Mouse (Mus musculus): ENCODE measurements at regions not wholly inside any gene's neighbourhood (a gene's known extent, or its start where the extent isn't known, plus 50 kb on each side); places are given as distances from the start of the nearest gene placed in this dataset.
A peak's percentile ranks its signal among the peaks of the same experiment; 100 is the strongest.

- DNase-seq (ENCODE audit: extremely low spot score in 1 of 2, low spot score in 2 of 2): peak; percentile 20 to 21
- intact Hi-C loops (cut with DNase I): no loop called here
These were observed 50.4 kb upstream of the Atg10 start for GRCm38 (mm10) chr13:91274131-91274530.

GRCm38 (mm10) chr13:91274615-91275014 is 50.8 kb upstream of the Atg10 start:
- intact Hi-C loops (cut with DNase I): no loop called here
- DNase-seq (ENCODE audit: extremely low spot score in 1 of 2, low spot score in 2 of 2): peak; percentile 5 to 30

GRCm38 (mm10) chr13:91279487-91279886 is 55.7 kb upstream of the Atg10 start:
- intact Hi-C loops (cut with DNase I): no loop called here
- no peak for DNase-seq (ENCODE audit: extremely low spot score in 1 of 2, low spot score in 2 of 2)

- intact Hi-C loops (cut with DNase I): no loop called here
- DNase-seq (ENCODE audit: extremely low spot score in 1 of 2, low spot score in 2 of 2): no peak
These were observed 71.9 kb upstream of the Atg10 start for GRCm38 (mm10) chr13:91295552-91296170.

- intact Hi-C loops (cut with DNase I): no loop called here
- no peak for DNase-seq (ENCODE audit: extremely low spot score in 1 of 2, low spot score in 2 of 2)
These were observed 72.9 kb upstream of the Atg10 start for GRCm38 (mm10) chr13:91296521-91297160.

- intact Hi-C loops (cut with DNase I): no loop called here
- no peak for DNase-seq (ENCODE audit: extremely low spot score in 1 of 2, low spot score in 2 of 2)
These were observed 78.1 kb upstream of the Atg10 start for GRCm38 (mm10) chr13:91301849-91302248.

- intact Hi-C loops (cut with DNase I): no loop called here
- peak; percentile 11 to 30 for DNase-seq (ENCODE audit: extremely low spot score in 1 of 2, low spot score in 2 of 2)
These were observed 82.1 kb upstream of the Atg10 start for GRCm38 (mm10) chr13:91305697-91306405.

- no peak for DNase-seq (ENCODE audit: extremely low spot score in 1 of 2, low spot score in 2 of 2)
- intact Hi-C loops (cut with DNase I): no loop called here
These were observed 82.8 kb upstream of the Atg10 start for GRCm38 (mm10) chr13:91306545-91306944.

- intact Hi-C loops (cut with DNase I): no loop called here
These were observed 89.3 kb upstream of the Atg10 start for GRCm38 (mm10) chr13:91312905-91313571.

GRCm38 (mm10) chr13:91322331-91322730 is 98.6 kb upstream of the Atg10 start:
- no peak for DNase-seq (ENCODE audit: extremely low spot score in 1 of 2, low spot score in 2 of 2)
- intact Hi-C loops (cut with DNase I): no loop called here

More at GRCm38 (mm10) chr13:91312905-91313571, 89.3 kb upstream of the Atg10 start:
- no peak for DNase-seq (ENCODE audit: extremely low spot score in 1 of 2, low spot score in 2 of 2)

- no peak for DNase-seq (ENCODE audit: extremely low spot score in 1 of 2, low spot score in 2 of 2)
- intact Hi-C loops (cut with DNase I): no loop called here
These were observed 103.1 kb upstream of the Atg10 start for GRCm38 (mm10) chr13:91326834-91327233.

- intact Hi-C loops (cut with DNase I): no loop called here
- no peak for DNase-seq (ENCODE audit: extremely low spot score in 1 of 2, low spot score in 2 of 2)
These were observed 110.5 kb upstream of the Atg10 start for GRCm38 (mm10) chr13:91334283-91334682.

- DNase-seq (ENCODE audit: extremely low spot score in 1 of 2, low spot score in 2 of 2): no peak
- intact Hi-C loops (cut with DNase I): no loop called here
These were observed 115.9 kb upstream of the Ssbp2 start for GRCm38 (mm10) chr13:91344139-91344538.

GRCm38 (mm10) chr13:91348489-91349083 is 111.5 kb upstream of the Ssbp2 start:
- intact Hi-C loops (cut with DNase I): no loop called here
- no peak for DNase-seq (ENCODE audit: extremely low spot score in 1 of 2, low spot score in 2 of 2)

- intact Hi-C loops (cut with DNase I): no loop called here
These were observed 107.8 kb upstream of the Ssbp2 start for GRCm38 (mm10) chr13:91352311-91352710.

GRCm38 (mm10) chr13:91356516-91356915 is 103.6 kb upstream of the Ssbp2 start:
- intact Hi-C loops (cut with DNase I): no loop called here

More at GRCm38 (mm10) chr13:91352311-91352710, 107.8 kb upstream of the Ssbp2 start:
- no peak for DNase-seq (ENCODE audit: extremely low spot score in 1 of 2, low spot score in 2 of 2)

GRCm38 (mm10) chr13:91360121-91360520 is 100.0 kb upstream of the Ssbp2 start:
- intact Hi-C loops (cut with DNase I): loop anchor here (10.0 kb wide), 1 partner anchor 265 kb away; no protein-coding TSS in a partner anchor
- no peak for DNase-seq (ENCODE audit: extremely low spot score in 1 of 2, low spot score in 2 of 2)

More at GRCm38 (mm10) chr13:91356516-91356915, 103.6 kb upstream of the Ssbp2 start:
- DNase-seq (ENCODE audit: extremely low spot score in 1 of 2, low spot score in 2 of 2): no peak

GRCm38 (mm10) chr13:91365270-91365952 is 94.7 kb upstream of the Ssbp2 start:
- peak; percentile 88 to 91 for DNase-seq (ENCODE audit: extremely low spot score in 1 of 2, low spot score in 2 of 2)
- intact Hi-C loops (cut with DNase I): loop anchor here (5.0 to 10.0 kb wide), 2 partner anchors 271 to 398 kb away; no protein-coding TSS in a partner anchor
